Mouse (Mus musculus) midbrain, postnatal 0 days (tissue): ENCODE measurements at regions not wholly inside any gene's neighbourhood (a gene's known extent, or its start where the extent isn't known, plus 50 kb on each side); places are given as distances from the start of the nearest gene placed in this dataset.
A peak's percentile ranks its signal among the peaks of the same experiment; 100 is the strongest.
"Not testable (repeated sequence)": the region's sequence is repeated elsewhere in the genome, so short reads cannot be mapped to it uniquely, and the experiment has no call there.

Experiments used
- ATAC-seq: fragments of 200-750 bp; cut with Nextera tagmentation; 2 replicates; pipeline ENCODE4 v1.8.0; 2017; ENCODE audit warnings: moderate number of reproducible peaks, mild to moderate bottlenecking, moderate TSS enrichment, moderate library complexity; ENCODE audit not compliant: low FRiP score
- DNase-seq: peaks from one replicate; pipeline ENCODE4 v3.0.0-alpha.2; 2015; ENCODE audit warnings: low spot score
- H3K27ac ChIP-seq: fragments of 300-500 bp; sonication (generic); 2 replicates; pipeline ENCODE4 v1.5.1; 2014; ENCODE audit warnings: low read depth, mild to moderate bottlenecking, low read length, mixed read lengths
- H3K27me3 ChIP-seq: fragments of 300-500 bp; sonication (generic); 2 replicates; pipeline ENCODE4 v1.6.1; 2014; ENCODE audit warnings: low read length, control low read depth, mixed read lengths; ENCODE audit not compliant: insufficient read depth
- H3K36me3 ChIP-seq: fragments of 300-500 bp; sonication (generic); 2 replicates; pipeline ENCODE4 v1.6.1; 2014; ENCODE audit warnings: low read length, control low read depth, mixed read lengths; ENCODE audit not compliant: insufficient read depth
- H3K4me1 ChIP-seq: fragments of 300-500 bp; sonication (generic); 2 replicates; pipeline ENCODE4 v1.6.1; 2014; ENCODE audit warnings: mild to moderate bottlenecking, control low read depth, antibody characterized with exemption, low read length, mixed read lengths; ENCODE audit not compliant: insufficient read depth
- H3K4me2 ChIP-seq: fragments of 300-500 bp; sonication (generic); 2 replicates; pipeline ENCODE4 v1.6.1; 2014; ENCODE audit warnings: low read depth, mild to moderate bottlenecking, low read length, mixed read lengths; ENCODE audit not compliant: poor library complexity, severe bottlenecking
- H3K4me3 ChIP-seq: fragments of 300-500 bp; sonication (generic); 2 replicates; pipeline ENCODE4 v1.5.1; 2014; ENCODE audit warnings: low read depth, mild to moderate bottlenecking, low read length, moderate library complexity
- H3K9ac ChIP-seq: fragments of 300-500 bp; sonication (generic); replicated peaks from 2 replicates; pipeline ENCODE4 v1.6.1; 2014; ENCODE audit warnings: mild to moderate bottlenecking, low read length, moderate library complexity, mixed read lengths; ENCODE audit not compliant: poor library complexity, severe bottlenecking
- H3K9me3 ChIP-seq: fragments of 300-500 bp; sonication (generic); 2 replicates; pipeline ENCODE4 v1.6.1; 2016; ENCODE audit warnings: low read length, control low read depth
- CTCF ChIP-seq: IDR thresholded peaks from 2 replicates; pipeline ENCODE4 v1.5.1; 2016; ENCODE audit warnings: antibody characterized with exemption, mild to moderate bottlenecking
- WGBS: fragments of 180-500 bp; shearing (Covaris S2); extraction: QIAGEN DNeasy Blood & Tissue Kit; methylation state at CpG from one replicate; pipeline ENCODE4 v1.1.7; 2014; 5-methylcytosine and 5-hydroxymethylcytosine counted together

- no peak overlapping the region for H3K4me3 ChIP-seq
- ATAC-seq: no peak
- 62% methylated on average over 6 of the region's 6 CpGs for WGBS
- no peaks in the 10 kb centered on the region for H3K36me3 ChIP-seq
- no peaks in the 10 kb centered on the region for H3K27me3 ChIP-seq
- no peak overlapping the region for H3K9ac ChIP-seq
- H3K4me1 ChIP-seq: no peaks in the 10 kb centered on the region
- no peak for DNase-seq
- TF ChIP-seq CTCF: no peak
- no peaks in the 10 kb centered on the region for H3K9me3 ChIP-seq
- no peak overlapping the region for H3K4me2 ChIP-seq
- no peak overlapping the region for H3K27ac ChIP-seq
Observed at GRCm38 (mm10) chr3:117061182-117061581, 92.4 kb upstream of the Palmd start.

DNA sequence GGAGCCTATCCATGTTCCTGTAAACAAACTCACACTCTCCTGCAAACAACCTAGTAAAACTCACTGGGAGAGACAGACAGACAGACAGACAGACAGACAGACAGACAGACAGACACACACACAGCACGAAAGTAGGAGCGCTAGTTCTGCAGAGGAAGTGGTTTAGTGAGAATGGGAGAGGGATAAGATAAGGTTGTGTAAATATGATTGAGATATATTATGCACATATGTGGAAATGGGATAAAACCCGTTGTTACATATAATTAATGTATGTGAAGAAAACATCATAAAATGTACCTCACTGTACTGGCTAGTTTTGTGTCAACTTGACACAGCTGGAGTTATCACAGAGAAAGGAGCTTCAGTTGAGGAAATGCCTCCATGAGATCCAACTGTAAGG is 85.9 kb upstream of the Palmd start:
- H3K27ac ChIP-seq, H3K36me3 ChIP-seq, ATAC-seq, H3K4me3 ChIP-seq, H3K4me2 ChIP-seq, H3K9me3 ChIP-seq, H3K9ac ChIP-seq, H3K4me1 ChIP-seq, DNase-seq, H3K27me3 ChIP-seq: not testable (repeated sequence)
- WGBS: 95% methylated on average over 3 of the region's 3 CpGs

GRCm38 (mm10) chr3:117051431-117051830 is 82.6 kb upstream of the Palmd start:
- no peak overlapping the region for H3K4me3 ChIP-seq
- TF ChIP-seq CTCF: no peak
- no peaks in the 10 kb centered on the region for H3K4me1 ChIP-seq
- 88% methylated on average over 3 of the region's 3 CpGs for WGBS
- H3K9me3 ChIP-seq: no peaks in the 10 kb centered on the region
- H3K27me3 ChIP-seq: no peaks in the 10 kb centered on the region
- no peak overlapping the region for H3K9ac ChIP-seq
- H3K4me2 ChIP-seq: no peak overlapping the region
- H3K27ac ChIP-seq: no peak overlapping the region
- DNase-seq: no peak
- no peaks in the 10 kb centered on the region for H3K36me3 ChIP-seq
- ATAC-seq: no peak

GRCm38 (mm10) chr3:117050909-117051308 is 82.1 kb upstream of the Palmd start:
- Histone ChIP-seq H3K4me2 (no peak overlapping the region), H3K4me1 (no peaks in the 10 kb centered on the region), H3K9ac (no peak overlapping the region), H3K27ac (no peak overlapping the region), H3K9me3 (no peaks in the 10 kb centered on the region), H3K27me3 (no peaks in the 10 kb centered on the region), H3K4me3 (no peak overlapping the region), H3K36me3 (no peaks in the 10 kb centered on the region)
- 71% methylated on average over 3 of the region's 3 CpGs for WGBS
- DNase-seq (no peak), ATAC-seq (no peak)
- no peak for TF ChIP-seq CTCF

DNA sequence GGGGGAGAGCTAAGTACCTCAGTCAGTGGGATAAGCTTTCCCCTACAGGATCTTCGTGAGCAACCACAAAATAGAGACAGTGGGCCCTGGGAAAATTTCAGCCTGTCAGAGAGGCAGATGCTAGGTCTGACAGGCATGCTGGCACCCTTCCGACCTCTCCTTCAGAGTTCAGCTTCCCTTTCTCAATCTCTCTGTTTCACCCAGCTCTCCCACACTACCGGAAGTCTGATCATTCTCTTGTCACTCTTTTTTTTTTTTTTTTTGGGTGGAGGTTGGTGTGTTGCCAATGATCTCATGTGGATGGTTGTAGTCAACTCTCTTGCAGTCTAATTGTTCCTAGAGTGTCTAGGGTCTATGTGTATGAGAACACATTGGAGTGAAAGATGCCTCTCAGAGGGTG is 80.6 kb upstream of the Palmd start:
- Histone ChIP-seq H3K9ac (no peak overlapping the region), H3K9me3 (no peaks in the 10 kb centered on the region), H3K4me1 (no peaks in the 10 kb centered on the region), H3K27ac (no peak overlapping the region), H3K4me2 (no peak overlapping the region), H3K4me3 (no peak overlapping the region), H3K36me3 (no peaks in the 10 kb centered on the region), H3K27me3 (no peaks in the 10 kb centered on the region)
- ATAC-seq (no peak), DNase-seq (peak; percentile 5)
- 65% methylated on average over 3 of the region's 3 CpGs for WGBS
- no peak for TF ChIP-seq CTCF

DNA sequence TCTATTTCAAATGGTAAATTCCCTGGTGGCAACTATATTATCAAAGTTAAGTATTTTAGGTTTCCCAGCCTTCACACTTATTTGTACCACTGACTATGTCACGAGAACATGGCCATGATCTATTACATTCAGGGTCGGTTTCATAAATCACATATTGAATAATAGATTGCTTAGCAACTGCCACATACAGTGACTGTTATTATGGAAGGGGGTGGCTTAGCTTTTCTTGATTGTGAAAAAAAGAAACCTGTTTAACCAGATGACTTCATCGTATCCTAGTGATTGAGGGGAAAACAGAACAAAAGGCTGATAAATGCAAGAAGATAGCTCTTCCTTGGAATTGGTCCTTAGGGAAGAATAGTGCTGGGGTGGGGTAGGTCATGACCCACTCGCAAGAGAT is 76.0 kb upstream of the Palmd start:
- Histone ChIP-seq H3K4me3 (no peak overlapping the region), H3K27ac (no peak overlapping the region), H3K36me3 (no peaks in the 10 kb centered on the region), H3K4me1 (no peaks in the 10 kb centered on the region), H3K9ac (no peak overlapping the region), H3K4me2 (no peak overlapping the region), H3K9me3 (no peaks in the 10 kb centered on the region), H3K27me3 (no peaks in the 10 kb centered on the region)
- ATAC-seq (no peak), DNase-seq (no peak)
- WGBS: 71% methylated on average over 4 of the region's 4 CpGs
- TF ChIP-seq CTCF: no peak

DNA sequence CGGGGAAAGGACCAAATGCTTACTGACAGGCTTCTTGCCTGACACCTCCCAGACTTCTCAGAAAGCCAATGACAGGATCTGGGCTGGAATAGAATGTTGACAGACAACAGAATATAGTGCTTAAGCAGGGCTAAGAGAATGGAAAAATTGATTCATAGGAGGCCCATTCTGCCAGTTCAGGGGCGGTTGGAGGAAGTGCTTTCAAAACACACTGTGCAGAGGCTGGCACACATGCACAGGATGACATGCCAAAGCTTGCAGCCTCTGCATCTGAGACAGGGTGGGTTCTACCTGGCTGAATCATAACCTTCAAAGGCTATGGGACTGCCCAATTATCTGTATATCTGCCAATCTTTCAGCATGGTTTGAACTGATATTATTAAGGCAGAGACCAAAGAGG is 75.5 kb upstream of the Palmd start:
- no peak overlapping the region for H3K27ac ChIP-seq
- WGBS: 83% methylated on average over 2 of the region's 2 CpGs
- H3K9ac ChIP-seq: no peak overlapping the region
- no peaks in the 10 kb centered on the region for H3K27me3 ChIP-seq
- no peak for TF ChIP-seq CTCF
- ATAC-seq (no peak), DNase-seq (no peak)
- no peak overlapping the region for H3K4me2 ChIP-seq
- H3K4me1 ChIP-seq: no peaks in the 10 kb centered on the region
- H3K36me3 ChIP-seq: no peaks in the 10 kb centered on the region
- no peak overlapping the region for H3K4me3 ChIP-seq
- H3K9me3 ChIP-seq: no peaks in the 10 kb centered on the region
